Mouse (Mus musculus): Measurements from ENCODE around the gene Bmi1. TPM values are rescaled to one million over a fixed set of nuclear protein-coding genes. Genes with fewer than 3 reads are reported as not detected.

The Bmi1 gene
- polyA plus RNA-seq, 1 experiment: 9.0 TPM

DNA sequence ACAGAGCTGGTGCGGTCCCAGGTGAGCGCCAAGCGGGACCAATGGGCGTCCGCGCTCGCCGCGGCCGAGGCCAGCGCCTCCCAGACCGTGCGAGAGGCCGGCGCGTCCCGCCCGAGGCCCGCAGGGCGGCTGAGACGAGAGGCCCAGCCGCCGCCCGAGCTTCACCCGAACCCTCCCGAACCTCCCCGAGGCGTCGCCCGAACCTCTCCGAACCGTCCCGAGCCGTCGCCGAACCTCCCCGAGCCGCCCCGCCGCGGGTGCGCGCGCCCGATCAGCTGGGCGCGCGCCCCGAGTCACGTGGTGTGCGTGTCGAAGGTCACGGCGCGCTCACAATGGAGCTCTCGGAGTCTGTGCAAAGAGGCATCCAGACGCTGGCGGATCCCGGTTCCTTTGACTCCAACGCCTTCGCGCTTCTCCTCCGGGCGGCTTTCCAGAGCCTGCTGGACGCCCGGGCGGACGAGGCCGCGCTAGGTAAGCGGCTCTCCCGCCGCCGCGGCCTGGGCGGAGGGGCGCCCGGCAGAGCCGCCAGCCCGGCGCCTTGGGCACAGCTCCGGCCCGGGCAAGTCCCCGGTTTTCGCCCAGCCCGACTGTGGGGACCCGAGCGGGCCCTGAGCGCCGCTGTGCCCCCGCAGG, 4.6 kb upstream of the Bmi1 start, which contains the start of gene Commd3:
Gene Commd3 (plus strand): TSS at position 252 of the 633 bp plus-strand sequence.
- peak; percentile 82 for DNase-seq (ENCODE audit: low read depth in 1 of 2, low spot score in 2 of 2)
- Histone ChIP-seq H3K4me3 (ENCODE audit: extremely low read depth, insufficient read depth, insufficient read length) (peak within 1 kb of the TSS; percentile 85), H3K27me3 (ENCODE audit: control insufficient read depth, insufficient read depth, low read length) (peaks cover 5% of the 10 kb centered on the region), H3K4me1 (ENCODE audit: control insufficient read depth, insufficient read depth, insufficient read length) (peaks cover 2% of the 10 kb centered on the region), H3K27ac (ENCODE audit: insufficient read depth, low read length) (peak within 1 kb of the TSS; percentile 92), H3K36me3 (ENCODE audit: control insufficient read depth, insufficient read depth, low read length) (no peaks in the 10 kb centered on the region)
- under 1% methylated on average over 90 of the region's 91 CpGs for WGBS
- TF ChIP-seq CTCF (IDR thresholded peaks at IDR 0.05; ENCODE audit: extremely low read depth, insufficient read depth, insufficient read length, insufficient replicate concordance): no peak
- TF ChIP-seq POLR2A (IDR thresholded peaks at IDR 0.05; ENCODE audit: low read depth, low read length): peak; percentile 61

DNA sequence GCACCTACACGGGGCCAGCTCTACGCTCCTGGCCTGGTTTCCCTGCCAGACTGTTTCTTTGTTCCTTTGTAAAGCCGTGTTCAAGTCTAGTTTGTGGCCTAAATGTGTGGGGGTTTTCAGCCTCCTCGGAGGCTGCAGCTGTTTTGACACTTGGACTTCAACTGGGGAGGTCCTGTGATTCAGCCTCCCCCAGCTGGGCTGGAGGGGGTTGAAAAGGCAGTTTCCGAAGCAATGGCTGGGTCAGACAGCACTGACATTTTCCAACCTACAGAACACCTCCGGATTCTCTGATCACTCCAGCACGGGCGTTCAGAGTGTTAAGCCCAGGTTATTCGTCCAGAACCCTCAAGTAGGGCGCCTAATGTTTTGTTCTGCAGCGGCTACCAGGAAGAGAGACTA, 4.1 kb upstream of the Bmi1 start:
- under 1% methylated on average over 11 of the region's 11 CpGs for WGBS

DNA sequence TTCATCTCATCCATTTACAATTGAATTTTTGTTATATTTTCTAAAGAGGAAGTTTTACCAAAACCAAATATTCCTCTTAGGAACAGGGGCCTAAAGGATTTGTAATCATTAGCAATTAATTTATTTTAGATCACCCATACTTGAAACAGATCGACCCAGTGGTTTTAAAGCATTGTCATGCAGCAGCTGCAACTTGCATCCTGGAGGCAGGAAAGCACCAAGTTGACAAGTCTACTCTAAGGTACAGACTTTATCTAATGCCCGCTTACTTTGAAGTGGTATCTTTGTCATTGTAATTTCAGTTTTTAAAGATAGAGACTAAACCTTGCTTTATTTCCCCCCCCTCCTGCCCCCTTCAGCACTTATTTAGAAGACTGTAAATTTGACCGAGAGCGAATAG, 3.1 kb upstream of the Bmi1 start:
- no peak for DNase-seq (ENCODE audit: low read depth in 1 of 2, low spot score in 2 of 2)
- 74% methylated on average over 4 of the region's 4 CpGs for WGBS
- Histone ChIP-seq H3K27ac (ENCODE audit: insufficient read depth, low read length) (no peak overlapping the region), H3K36me3 (ENCODE audit: control insufficient read depth, insufficient read depth, low read length) (no peaks in the 10 kb centered on the region), H3K4me1 (ENCODE audit: control insufficient read depth, insufficient read depth, insufficient read length) (peaks cover 2% of the 10 kb centered on the region), H3K4me3 (ENCODE audit: extremely low read depth, insufficient read depth, insufficient read length) (no peak overlapping the region), H3K27me3 (ENCODE audit: control insufficient read depth, insufficient read depth, low read length) (peaks cover 13% of the 10 kb centered on the region)
- TF ChIP-seq CTCF (IDR thresholded peaks at IDR 0.05; ENCODE audit: extremely low read depth, insufficient read depth, insufficient read length, insufficient replicate concordance) (no peak), POLR2A (IDR thresholded peaks at IDR 0.05; ENCODE audit: low read depth, low read length) (no peak)

More for the DNA sequence above, 4.1 kb upstream of the Bmi1 start:
- TF ChIP-seq POLR2A (IDR thresholded peaks at IDR 0.05; ENCODE audit: low read depth, low read length): no peak
- no peak for TF ChIP-seq CTCF (IDR thresholded peaks at IDR 0.05; ENCODE audit: extremely low read depth, insufficient read depth, insufficient read length, insufficient replicate concordance)
- DNase-seq (ENCODE audit: low read depth in 1 of 2, low spot score in 2 of 2): peak in 1 of 2 experiments; percentile 21
- H3K4me3 ChIP-seq (ENCODE audit: extremely low read depth, insufficient read depth, insufficient read length): peak overlapping the region; percentile 85
- H3K36me3 ChIP-seq (ENCODE audit: control insufficient read depth, insufficient read depth, low read length): no peaks in the 10 kb centered on the region
- peak overlapping the region; percentile 92 for H3K27ac ChIP-seq (ENCODE audit: insufficient read depth, low read length)
- peaks cover 10% of the 10 kb centered on the region for H3K27me3 ChIP-seq (ENCODE audit: control insufficient read depth, insufficient read depth, low read length)
- peaks cover 2% of the 10 kb centered on the region for H3K4me1 ChIP-seq (ENCODE audit: control insufficient read depth, insufficient read depth, insufficient read length)

DNA sequence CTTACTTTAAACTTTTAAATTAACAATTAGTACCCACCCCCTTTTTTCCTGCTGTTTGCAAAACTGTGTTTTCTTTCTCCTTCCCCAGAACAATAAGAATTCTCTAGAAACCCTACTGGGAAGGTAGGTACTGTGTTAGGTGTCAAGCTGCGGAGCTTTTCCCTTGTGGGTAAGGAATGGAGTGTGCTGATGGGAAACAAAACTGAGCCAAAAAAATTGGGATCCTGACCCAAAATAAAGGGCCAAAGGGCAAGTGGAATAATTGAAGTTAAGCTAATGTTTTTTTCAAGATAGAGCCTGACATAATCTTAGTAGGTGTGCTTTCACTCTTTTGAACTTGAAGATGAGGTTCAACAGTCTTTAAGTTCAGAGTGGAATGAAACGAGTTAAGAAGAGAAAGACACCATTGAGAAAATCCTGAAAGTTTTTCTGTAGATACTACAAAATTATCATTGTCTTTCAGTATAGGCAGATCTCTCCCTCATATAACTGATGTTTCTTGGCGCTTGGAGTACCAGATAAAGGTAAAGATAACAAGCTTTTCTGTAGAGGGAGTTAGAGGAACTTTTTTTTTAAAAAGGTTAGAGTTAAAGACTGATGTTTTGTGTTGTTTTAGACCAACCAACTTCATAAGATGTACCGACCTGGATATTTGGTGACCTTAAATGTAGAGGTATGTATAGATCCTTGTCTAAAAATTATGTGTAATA, 2.5 kb upstream of the Bmi1 start:
- H3K4me3 ChIP-seq (ENCODE audit: extremely low read depth, insufficient read depth, insufficient read length): no peak overlapping the region
- 85% methylated on average over 4 of the region's 4 CpGs for WGBS
- DNase-seq (ENCODE audit: low read depth in 1 of 2, low spot score in 2 of 2): no peak
- H3K4me1 ChIP-seq (ENCODE audit: control insufficient read depth, insufficient read depth, insufficient read length): peaks cover 2% of the 10 kb centered on the region
- H3K27me3 ChIP-seq (ENCODE audit: control insufficient read depth, insufficient read depth, low read length): peaks cover 14% of the 10 kb centered on the region
- no peak for TF ChIP-seq CTCF (IDR thresholded peaks at IDR 0.05; ENCODE audit: extremely low read depth, insufficient read depth, insufficient read length, insufficient replicate concordance)
- no peak for TF ChIP-seq POLR2A (IDR thresholded peaks at IDR 0.05; ENCODE audit: low read depth, low read length)
- no peaks in the 10 kb centered on the region for H3K36me3 ChIP-seq (ENCODE audit: control insufficient read depth, insufficient read depth, low read length)
- H3K27ac ChIP-seq (ENCODE audit: insufficient read depth, low read length): no peak overlapping the region

DNA sequence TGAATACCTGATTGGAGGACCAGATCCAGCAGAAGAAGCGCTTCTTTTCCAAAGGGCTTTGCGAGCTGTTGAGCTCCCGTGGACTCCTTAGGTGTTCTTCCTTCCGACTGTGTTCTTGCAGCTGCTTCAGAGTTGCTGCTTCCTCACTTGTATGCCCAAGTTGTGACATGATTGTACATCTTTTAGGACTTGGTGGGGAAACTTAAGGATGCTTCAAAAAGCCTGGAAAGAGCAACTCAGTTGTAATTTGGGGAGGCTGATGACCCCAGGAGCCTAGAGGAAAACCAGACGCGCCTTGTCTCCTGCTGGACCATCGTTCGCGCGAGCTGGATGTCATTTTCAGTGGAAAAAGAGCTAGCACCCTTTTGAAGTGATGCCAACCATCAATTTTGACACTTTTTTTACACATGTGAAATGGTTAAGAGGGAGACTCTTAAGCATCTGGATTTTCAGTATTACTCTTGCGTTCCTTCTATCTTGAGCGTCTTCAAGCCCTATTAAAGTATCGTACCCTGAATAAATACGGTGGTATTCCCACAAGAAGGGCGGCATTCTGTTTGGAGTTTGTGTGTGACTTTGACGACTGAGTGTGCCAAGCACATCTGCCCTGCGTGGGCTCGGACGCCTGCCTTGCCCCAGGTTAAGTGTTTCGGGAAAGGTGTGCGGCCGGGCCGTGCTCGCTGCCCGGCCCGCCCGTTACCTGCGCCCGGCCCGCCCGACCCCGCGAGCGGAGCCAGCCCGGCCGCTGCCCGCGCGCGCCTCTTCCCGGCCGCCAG, 949 bp upstream of the Bmi1 start:
- no peaks in the 10 kb centered on the region for H3K36me3 ChIP-seq (ENCODE audit: control insufficient read depth, insufficient read depth, low read length)
- 31% methylated on average over 42 of the region's 42 CpGs for WGBS
- H3K27me3 ChIP-seq (ENCODE audit: control insufficient read depth, insufficient read depth, low read length): peaks cover 14% of the 10 kb centered on the region
- H3K4me1 ChIP-seq (ENCODE audit: control insufficient read depth, insufficient read depth, insufficient read length): peaks cover 4% of the 10 kb centered on the region
- no peak for TF ChIP-seq CTCF (IDR thresholded peaks at IDR 0.05; ENCODE audit: extremely low read depth, insufficient read depth, insufficient read length, insufficient replicate concordance)
- no peak for TF ChIP-seq POLR2A (IDR thresholded peaks at IDR 0.05; ENCODE audit: low read depth, low read length)
- H3K4me3 ChIP-seq (ENCODE audit: extremely low read depth, insufficient read depth, insufficient read length): peak overlapping the region; percentile 93
- H3K27ac ChIP-seq (ENCODE audit: insufficient read depth, low read length): peak overlapping the region; percentile 61
- no peak for DNase-seq (ENCODE audit: low read depth in 1 of 2, low spot score in 2 of 2)

DNA sequence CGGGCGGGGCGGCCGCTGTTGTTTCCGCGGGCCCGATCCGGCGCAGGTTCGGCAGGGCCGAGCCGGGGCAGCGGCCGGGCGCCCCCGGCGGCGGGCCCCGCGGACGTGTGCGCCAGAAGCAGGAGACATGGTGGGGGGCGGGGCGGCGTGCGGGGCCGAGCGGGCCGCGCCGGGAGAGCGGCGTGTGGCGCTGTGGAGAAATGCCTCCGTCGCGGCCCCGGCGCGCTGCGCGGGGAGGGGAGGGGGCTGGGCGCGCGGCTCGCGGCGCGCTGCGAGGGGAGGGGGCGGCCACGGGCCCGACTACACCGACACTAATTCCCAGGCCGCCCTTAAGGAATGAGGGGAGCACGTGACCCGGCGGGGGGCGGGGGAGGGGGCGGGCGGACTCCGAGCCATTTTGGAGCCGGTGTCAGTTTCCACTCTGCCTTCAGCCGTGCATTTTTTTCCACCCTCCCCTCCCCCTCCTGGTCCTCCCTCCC, 322 bp upstream of the Bmi1 start:
- Histone ChIP-seq H3K4me3 (ENCODE audit: extremely low read depth, insufficient read depth, insufficient read length) (peak overlapping the region; percentile 93), H3K27me3 (ENCODE audit: control insufficient read depth, insufficient read depth, low read length) (peaks cover 14% of the 10 kb centered on the region), H3K4me1 (ENCODE audit: control insufficient read depth, insufficient read depth, insufficient read length) (peaks cover 8% of the 10 kb centered on the region), H3K36me3 (ENCODE audit: control insufficient read depth, insufficient read depth, low read length) (no peaks in the 10 kb centered on the region), H3K27ac (ENCODE audit: insufficient read depth, low read length) (peak overlapping the region; percentile 50; the same call in 1 of the 2 replicates)
- WGBS: under 1% methylated on average over 37 of the region's 64 CpGs
- DNase-seq (ENCODE audit: low read depth in 1 of 2, low spot score in 2 of 2): peak in 1 of 2 experiments; percentile 55
- no peak for TF ChIP-seq CTCF (IDR thresholded peaks at IDR 0.05; ENCODE audit: extremely low read depth, insufficient read depth, insufficient read length, insufficient replicate concordance)
- no peak for TF ChIP-seq POLR2A (IDR thresholded peaks at IDR 0.05; ENCODE audit: low read depth, low read length)

Measured in spleen, adult 2 months (tissue).